ENCODE assay signal across 10 mouse cellular contexts in the genomic region with DNA sequence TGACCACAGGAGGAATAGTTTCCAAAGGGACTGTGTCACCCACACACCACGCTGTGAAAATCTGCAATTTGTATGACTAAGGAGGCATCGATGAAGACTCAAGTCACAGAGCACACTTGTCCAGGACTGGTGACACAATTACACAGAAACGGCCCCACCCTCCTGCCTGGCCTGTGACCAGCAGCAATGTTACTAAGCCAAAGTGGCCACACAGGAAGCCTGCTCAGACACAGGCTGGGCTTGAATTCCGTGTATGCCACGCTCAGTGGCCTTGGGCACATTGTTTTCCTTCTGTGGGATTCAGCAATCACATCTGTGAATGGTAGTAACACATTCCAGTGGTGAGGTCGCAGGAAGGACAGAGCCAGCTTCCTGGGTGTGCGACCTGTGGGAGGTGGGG.
DNase-seq lines count a peak whose midpoint lies in the region; ATAC-seq lines count a peak whose summit lies in the region.
"Had no signal": no experiment of that assay in that cellular context is flagged by ENCODE, and none has a peak within 500 bp of the region (broad histone marks: within the 10 kb centered on the region; RNA-seq: fewer than 3 reads in every experiment).

No protein-coding gene starts in this region.

- H3K36me3 ChIP-seq in hindbrain, embryonic 14.5 days (replicated peaks; ENCODE audit: control insufficient read depth, insufficient read depth) = no peaks in the 10 kb centered on the region
- H3K36me3 ChIP-seq: midbrain, embryonic 12.5 days had no signal

- peaks cover 16% of the 10 kb centered on the region for H3K4me1 ChIP-seq in hindbrain, embryonic 14.5 days (replicated peaks; ENCODE audit: control insufficient read depth, insufficient read depth, low read length)

- H3K9ac ChIP-seq in hindbrain, embryonic 14.5 days = no peak overlapping the region
- H3K9ac ChIP-seq: midbrain, embryonic 12.5 days had no signal

- H3K27ac ChIP-seq in hindbrain, embryonic 14.5 days = no peak overlapping the region
- H3K27ac ChIP-seq: midbrain, embryonic 12.5 days had no signal

- 72% methylated on average over 7 of the region's 7 CpGs for WGBS in hindbrain, embryonic 14.5 days

- H3K4me2 ChIP-seq in hindbrain, embryonic 14.5 days (replicated peaks) = no peak overlapping the region
- H3K4me2 ChIP-seq: midbrain, embryonic 12.5 days had no signal

- no peaks in the 10 kb centered on the region for H3K27me3 ChIP-seq in hindbrain, embryonic 14.5 days (ENCODE audit: control insufficient read depth, insufficient read depth, low read length)
- H3K27me3 ChIP-seq: midbrain, embryonic 12.5 days had no signal

- no peak overlapping the region for H3K4me3 ChIP-seq in hindbrain, embryonic 14.5 days (replicated peaks; ENCODE audit: low read length)
- H3K4me3 ChIP-seq: midbrain, embryonic 12.5 days had no signal

- peak; percentile 73 for DNase-seq in adrenal gland, postnatal 14 days
- no peak for DNase-seq in adrenal gland, adult 18-20 months (ENCODE audit: low spot score in 2 of 2)
- peak; percentile 24 for DNase-seq in ovary, adult 18-20 months (ENCODE audit: low spot score)
- no peak for DNase-seq in ovary, postnatal 10 days (ENCODE audit: low spot score)
- DNase-seq in kidney, postnatal 25 days = peak; percentile 55 to 80
- DNase-seq in right cerebral cortex, postnatal 10 days (ENCODE audit: low spot score in 2 of 2) = no peak
- DNase-seq in hindbrain, embryonic 14.5 days (ENCODE audit: low spot score) = no peak
- no peak for DNase-seq in right cerebral cortex, adult 18-20 months
- DNase-seq: left cerebral cortex, postnatal 4 days had no signal

- no peaks in the 10 kb centered on the region for H3K9me3 ChIP-seq in hindbrain, embryonic 14.5 days (ENCODE audit: control insufficient read depth, low read length)
- H3K9me3 ChIP-seq: midbrain, embryonic 12.5 days had no signal

- no peak for ATAC-seq in hindbrain, embryonic 14.5 days (ENCODE audit: low FRiP score)

Comparison
In these comparisons a context has a peak if more than half of its experiments do, and no peak if none do; other contexts are left out.
1. DNase-seq: peak in adrenal gland, postnatal 14 days (single experiment), ovary, adult 18-20 months (single experiment) and kidney, postnatal 25 days (2 of 2); none in adrenal gland, adult 18-20 months (0 of 2), ovary, postnatal 10 days (single experiment), right cerebral cortex, postnatal 10 days (0 of 2), hindbrain, embryonic 14.5 days (single experiment) and right cerebral cortex, adult 18-20 months (single experiment).